Mouse (Mus musculus) inflammation-experienced regulatory T-cells, adult 6 months (primary cell): ENCODE measurements around the gene Usp34. TPM values are rescaled to one million over a fixed set of nuclear protein-coding genes. Genes with fewer than 3 reads are reported as not detected.
"Not testable (repeated sequence)": the region's sequence is repeated elsewhere in the genome, so short reads cannot be mapped to it uniquely, and the experiment has no call there.

Experiments used
- ATAC-seq: one replicate; pipeline ENCODE4 v1.8.0; 2017
- polyA plus RNA-seq, 3 experiments: library from polyadenylated mRNA; unstranded; fragments of 100-300 nt; shearing (Covaris generic); gene quantifications; one replicate each; pipeline ENCODE4 v1.2.1; 2017

Usp34 gene
- polyA plus RNA-seq, 3 experiments from 2014 or later = 35.3 to 61.9 (median 48.4) TPM

DNA sequence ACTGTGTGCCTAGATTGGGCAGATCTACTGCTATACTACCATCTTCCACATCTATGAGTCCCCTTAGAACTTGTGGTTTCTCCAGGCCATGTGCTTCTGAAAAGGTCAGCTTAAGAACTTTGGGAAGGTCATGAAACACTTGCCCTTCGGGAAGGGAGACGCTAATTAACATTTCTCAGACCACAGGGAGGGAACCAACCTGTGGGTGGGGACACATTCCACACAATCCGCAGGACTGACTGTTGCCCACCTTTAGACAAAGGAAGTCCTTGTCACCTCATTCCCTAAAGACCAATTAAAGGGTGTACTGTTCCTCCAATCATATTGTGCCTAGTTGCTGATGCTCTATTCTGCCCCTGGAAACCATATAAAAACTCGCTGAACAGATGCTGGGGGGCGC, 198.1 kb downstream of the Usp34 start:
- not testable (repeated sequence) for ATAC-seq

DNA sequence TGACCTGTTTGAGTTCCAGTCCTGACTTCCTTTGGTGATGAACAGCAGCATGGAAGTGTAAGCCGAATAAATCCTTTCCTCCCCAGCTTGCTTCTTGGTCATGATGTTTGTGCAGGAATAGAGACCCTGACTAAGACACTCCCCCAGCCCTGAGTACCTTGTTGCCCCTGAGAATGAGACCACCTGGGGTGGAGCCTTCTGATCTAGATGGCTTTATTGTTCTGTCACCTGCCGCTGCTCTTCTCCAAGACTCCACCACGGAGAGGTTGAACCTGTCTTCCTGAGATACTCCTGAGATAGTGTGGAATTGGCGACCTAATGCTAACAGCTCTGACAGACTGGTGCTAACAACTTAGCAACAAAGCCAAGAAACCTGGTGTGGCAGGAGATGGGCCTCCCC, 208.1 kb downstream of the Usp34 start:
- not testable (repeated sequence) for ATAC-seq

DNA sequence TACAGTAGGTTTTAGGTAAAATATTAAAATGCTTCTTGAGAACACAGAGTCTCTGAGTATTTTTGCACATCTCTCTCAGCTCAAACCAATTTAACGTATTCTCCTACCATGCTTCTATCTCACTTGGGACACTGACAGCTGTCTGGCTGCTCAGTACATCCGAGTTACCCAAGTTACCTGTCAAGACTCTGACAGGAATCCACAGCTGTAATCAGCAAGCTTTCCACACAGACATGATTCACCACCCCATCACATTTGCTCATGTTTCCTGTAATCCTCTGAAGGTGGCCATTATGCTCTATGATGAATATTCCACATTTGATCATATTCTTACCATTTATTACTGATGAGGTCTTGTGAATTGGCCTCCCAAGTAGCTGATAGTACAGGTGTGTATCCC, 208.6 kb downstream of the Usp34 start:
- no peak for ATAC-seq

DNA sequence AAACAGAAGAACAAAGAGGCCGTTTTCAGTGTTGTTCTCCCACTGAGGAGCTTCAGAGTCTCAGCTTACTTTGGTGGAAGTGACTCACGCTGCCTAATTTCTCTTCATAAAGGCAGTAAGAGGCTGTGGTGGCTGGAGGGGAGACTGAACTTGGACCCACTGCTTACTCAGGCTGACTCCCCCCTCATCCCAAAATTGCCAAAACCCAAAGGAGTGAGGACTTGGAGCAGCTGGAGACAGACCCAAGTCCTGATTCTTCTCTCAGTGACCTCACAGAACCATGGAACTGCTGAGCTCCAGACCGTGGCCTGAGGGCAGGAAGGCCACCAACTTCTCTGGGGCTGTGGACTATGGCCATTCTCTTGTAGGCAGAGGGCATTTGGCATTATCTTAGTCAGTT, 212.3 kb downstream of the Usp34 start:
- ATAC-seq = no peak

DNA sequence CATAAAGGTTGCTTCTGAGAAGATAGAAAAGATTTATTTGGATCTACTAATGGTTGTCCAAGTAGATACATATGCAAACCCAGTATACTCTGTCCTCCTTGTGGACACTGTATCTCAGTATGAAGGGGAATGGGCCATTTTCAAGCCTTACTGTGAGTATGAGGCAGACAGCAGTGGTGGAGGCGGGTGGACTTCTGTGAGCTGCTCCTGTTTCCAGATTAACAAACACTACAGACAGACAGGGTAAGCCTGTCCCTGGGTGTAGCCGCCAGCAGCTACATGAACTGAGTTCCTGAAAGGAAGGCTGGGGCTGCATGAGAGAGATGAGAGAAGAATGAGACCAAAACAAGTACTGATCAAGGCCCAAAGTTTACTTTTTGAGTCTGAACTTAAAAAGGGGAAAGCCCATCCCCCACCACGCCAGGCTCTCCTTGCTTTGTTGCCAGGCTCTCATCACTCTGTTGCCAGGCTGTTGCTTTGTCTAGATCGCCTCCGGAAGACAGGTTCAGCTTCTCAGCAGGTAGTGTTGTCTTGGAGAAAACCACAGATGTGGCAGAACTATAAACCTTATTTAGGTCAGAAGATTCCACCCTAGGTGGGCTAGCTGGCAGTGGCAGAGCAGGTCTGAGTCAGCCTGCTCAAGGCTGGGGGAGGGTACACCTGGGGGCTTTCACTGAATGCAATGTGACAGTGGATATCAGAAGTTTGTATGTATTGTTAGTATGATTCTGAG, 213.9 kb downstream of the Usp34 start, which contains the start of gene 1700093K21Rik:
1700093K21Rik (minus strand) TSS at position 683 of the 733 bp plus-strand sequence.
- ATAC-seq = no peak

DNA sequence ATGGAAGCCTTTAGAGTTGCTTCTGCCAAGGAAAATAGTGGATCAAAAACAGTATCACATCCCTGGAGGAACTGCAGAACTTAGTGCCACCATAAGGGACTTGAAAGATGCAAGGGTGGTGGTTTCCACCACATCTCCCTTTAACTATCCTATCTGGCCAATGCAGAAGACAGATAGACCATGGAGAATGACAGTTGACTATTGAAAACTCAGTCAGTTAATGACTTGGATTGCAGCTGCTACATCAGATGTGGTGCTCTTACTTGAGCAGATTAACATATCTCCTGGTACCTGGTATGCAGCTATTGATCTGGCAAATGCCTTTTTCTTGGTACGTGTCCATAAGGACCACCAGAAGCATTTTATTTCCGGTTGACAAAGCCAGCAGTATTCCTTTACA, 230.8 kb downstream of the Usp34 start:
- ATAC-seq = no peak

Other genes with a start within 250 kb of the Usp34 start
- 10 to 100 TPM; 38.4 to 67.4 (median 52.2) TPM for gene Xpo1, start 50.9 kb upstream of the Usp34 start, polyA plus RNA-seq
- 10 to 100 TPM; 32.0 to 44.8 (median 39.3) TPM for gene Ahsa2, start 191.1 kb downstream of the Usp34 start, polyA plus RNA-seq
- not detected for gene 1700093K21Rik, start 214.3 kb downstream of the Usp34 start, polyA plus RNA-seq